Mouse (Mus musculus) liver (tissue): ENCODE data around the gene Nfkbiz.

Experiments
- DNase-seq: peaks from one replicate; pipeline ENCODE4 v3.0.0-alpha.2; 2020; ENCODE audit warnings: mixed read lengths

The Nfkbiz gene

GRCm38 (mm10) chr16:55832040-55832439 lies 6.7 kb downstream of the Nfkbiz start:
- DNase-seq = no peak

GRCm38 (mm10) chr16:55831451-55831850 lies 7.2 kb downstream of the Nfkbiz start:
- no peak for DNase-seq

- DNase-seq = no peak
Observed at GRCm38 (mm10) chr16:55823398-55824155, 15.1 kb downstream of the Nfkbiz start.

- no peak for DNase-seq
Observed at GRCm38 (mm10) chr16:55822741-55823397, 15.8 kb downstream of the Nfkbiz start.

- peak; percentile 92 for DNase-seq
Observed at GRCm38 (mm10) chr16:55821997-55822740, 16.5 kb downstream of the Nfkbiz start.

GRCm38 (mm10) chr16:55821571-55821981 lies 17.1 kb downstream of the Nfkbiz start:
- DNase-seq = peak; percentile 10

GRCm38 (mm10) chr16:55820916-55821570 lies 17.7 kb downstream of the Nfkbiz start:
- no peak for DNase-seq

GRCm38 (mm10) chr16:55820161-55820915 lies 18.4 kb downstream of the Nfkbiz start:
- no peak for DNase-seq

GRCm38 (mm10) chr16:55819186-55819861 lies 19.4 kb downstream of the Nfkbiz start:
- DNase-seq = no peak

GRCm38 (mm10) chr16:55817717-55818515 lies 20.8 kb downstream of the Nfkbiz start:
- no peak for DNase-seq

GRCm38 (mm10) chr16:55816202-55816941 lies 22.3 kb downstream of the Nfkbiz start:
- no peak for DNase-seq

- DNase-seq = no peak
Observed at GRCm38 (mm10) chr16:55815466-55815865, 23.2 kb downstream of the Nfkbiz start.

GRCm38 (mm10) chr16:55814686-55815085 lies 24.0 kb downstream of the Nfkbiz start:
- no peak for DNase-seq

GRCm38 (mm10) chr16:55813916-55814315 lies 24.8 kb downstream of the Nfkbiz start:
- DNase-seq = no peak

GRCm38 (mm10) chr16:55811792-55812191 lies 26.9 kb downstream of the Nfkbiz start:
- no peak for DNase-seq

- DNase-seq = no peak
Observed at GRCm38 (mm10) chr16:55809779-55810514, 28.8 kb downstream of the Nfkbiz start.

GRCm38 (mm10) chr16:55809345-55809744 lies 29.4 kb downstream of the Nfkbiz start:
- DNase-seq = no peak

GRCm38 (mm10) chr16:55807505-55807932 lies 31.2 kb downstream of the Nfkbiz start:
- no peak for DNase-seq

GRCm38 (mm10) chr16:55804799-55805198 lies 33.9 kb downstream of the Nfkbiz start:
- DNase-seq = no peak
